Mouse (Mus musculus) kidney, embryonic 16.5 days (tissue): ENCODE measurements around the gene BC048507. TPM values are rescaled to one million over a fixed set of nuclear protein-coding genes. Genes with fewer than 3 reads are reported as not detected.
"Not testable (repeated sequence)": the region's sequence is repeated elsewhere in the genome, so short reads cannot be mapped to it uniquely, and the experiment has no call there.

Source experiments
- ATAC-seq: fragments of 200-750 bp; cut with Nextera tagmentation; 2 replicates; pipeline ENCODE4 v1.8.0; 2017; ENCODE audit warnings: moderate TSS enrichment; ENCODE audit not compliant: low FRiP score, low TSS enrichment
- H3K27ac ChIP-seq: fragments of 300-500 bp; sonication (generic); 2 replicates; pipeline ENCODE4 v1.5.1; 2014; ENCODE audit warnings: low read length
- H3K27me3 ChIP-seq: fragments of 300-500 bp; sonication (generic); 2 replicates; pipeline ENCODE4 v1.6.1; 2014; ENCODE audit warnings: low read length, control low read depth, mixed read lengths; ENCODE audit not compliant: insufficient read depth
- H3K36me3 ChIP-seq: fragments of 300-500 bp; sonication (generic); 2 replicates; pipeline ENCODE4 v1.6.1; 2014; ENCODE audit warnings: low read length, control low read depth, mixed read lengths; ENCODE audit not compliant: insufficient read depth
- H3K4me1 ChIP-seq: fragments of 300-500 bp; sonication (generic); 2 replicates; pipeline ENCODE4 v1.6.1; 2014; ENCODE audit warnings: low read length, control low read depth, mixed read lengths; ENCODE audit not compliant: insufficient read depth
- H3K4me2 ChIP-seq: fragments of 300-500 bp; sonication (generic); replicated peaks from 2 replicates; pipeline ENCODE4 v1.6.1; 2014; ENCODE audit warnings: low read depth, low read length
- H3K4me3 ChIP-seq: fragments of 300-500 bp; sonication (generic); 2 replicates; pipeline ENCODE4 v1.5.1; 2014; ENCODE audit warnings: mild to moderate bottlenecking, low read length
- H3K9ac ChIP-seq: fragments of 300-500 bp; sonication (generic); replicated peaks from 2 replicates; pipeline ENCODE4 v1.6.1; 2014; ENCODE audit warnings: low read length
- H3K9me3 ChIP-seq: fragments of 300-500 bp; sonication (generic); 2 replicates; pipeline ENCODE4 v1.6.1; 2016; ENCODE audit warnings: low read length, control low read depth
- WGBS: fragments of 180-500 bp; shearing (Covaris S2); extraction: QIAGEN DNeasy Blood & Tissue Kit; methylation state at CpG from one replicate; pipeline ENCODE4 v1.1.7; 2014; 5-methylcytosine and 5-hydroxymethylcytosine counted together
- polyA plus RNA-seq: library from polyadenylated mRNA; unstranded; fragments of >200 nt; fragmentation: Nextera tagmentation; extraction: Ambion mirVana; gene quantifications from 2 replicates; pipeline ENCODE4 v1.2.1, GENCODE M21; 2015

BC048507 gene
- polyA plus RNA-seq, 1 experiment from 2014 or later = not detected

DNA sequence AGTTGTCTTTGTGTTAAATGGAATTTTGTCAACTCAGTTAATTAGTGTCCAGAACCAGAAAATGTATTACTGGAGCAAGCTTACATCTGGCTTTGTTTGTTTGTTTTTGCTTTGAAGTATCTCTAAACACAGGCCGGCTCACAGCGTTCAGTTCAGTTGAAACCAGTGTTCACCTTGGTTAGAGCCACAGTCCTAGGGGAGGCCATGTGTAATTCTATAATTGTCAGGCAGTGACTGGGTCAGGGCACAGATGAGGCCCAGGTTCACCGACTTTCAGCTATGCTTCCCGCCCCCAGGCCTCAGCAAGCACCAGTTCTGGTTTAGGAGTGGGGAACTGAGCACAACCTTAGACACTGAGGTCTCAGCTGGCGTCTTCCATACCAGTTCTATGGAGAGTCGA, 10.0 kb upstream of the BC048507 start:
- H3K4me3 ChIP-seq = no peak overlapping the region
- H3K27me3 ChIP-seq = no peaks in the 10 kb centered on the region
- 50% methylated on average over 6 of the region's 6 CpGs for WGBS
- no peaks in the 10 kb centered on the region for H3K4me1 ChIP-seq
- no peak overlapping the region for H3K9ac ChIP-seq
- H3K9me3 ChIP-seq = no peaks in the 10 kb centered on the region
- H3K27ac ChIP-seq = no peak overlapping the region
- 0 out of 2 replicates have a peak, but pooled peaks have one; percentile 35 for ATAC-seq
- no peak overlapping the region for H3K4me2 ChIP-seq
- no peaks in the 10 kb centered on the region for H3K36me3 ChIP-seq

DNA sequence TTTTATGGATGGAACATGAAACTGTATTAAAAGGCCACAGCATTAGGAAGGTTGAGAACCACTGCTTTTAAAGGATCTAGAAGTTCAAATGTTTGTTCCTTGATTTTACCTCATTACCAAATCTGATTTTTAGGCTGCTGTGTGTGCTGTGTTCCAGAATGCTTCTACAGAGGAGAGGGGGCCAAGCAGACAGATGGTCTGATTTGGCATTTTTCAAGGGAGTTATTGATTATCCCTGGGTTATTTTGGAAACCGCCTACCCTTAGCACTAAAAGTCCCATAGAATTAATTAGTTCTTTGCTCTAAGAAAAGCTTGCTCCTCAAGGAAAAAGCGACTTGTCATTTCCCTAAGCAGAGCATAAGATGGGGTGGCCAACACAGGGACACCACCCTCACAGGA, 9.1 kb upstream of the BC048507 start:
- Histone ChIP-seq H3K27ac (no peak overlapping the region), H3K4me3 (no peak overlapping the region), H3K4me2 (no peak overlapping the region), H3K9ac (no peak overlapping the region), H3K9me3 (no peaks in the 10 kb centered on the region), H3K4me1 (no peaks in the 10 kb centered on the region), H3K27me3 (no peaks in the 10 kb centered on the region), H3K36me3 (no peaks in the 10 kb centered on the region)
- no peak for ATAC-seq
- 88% methylated on average over 2 of the region's 2 CpGs for WGBS

DNA sequence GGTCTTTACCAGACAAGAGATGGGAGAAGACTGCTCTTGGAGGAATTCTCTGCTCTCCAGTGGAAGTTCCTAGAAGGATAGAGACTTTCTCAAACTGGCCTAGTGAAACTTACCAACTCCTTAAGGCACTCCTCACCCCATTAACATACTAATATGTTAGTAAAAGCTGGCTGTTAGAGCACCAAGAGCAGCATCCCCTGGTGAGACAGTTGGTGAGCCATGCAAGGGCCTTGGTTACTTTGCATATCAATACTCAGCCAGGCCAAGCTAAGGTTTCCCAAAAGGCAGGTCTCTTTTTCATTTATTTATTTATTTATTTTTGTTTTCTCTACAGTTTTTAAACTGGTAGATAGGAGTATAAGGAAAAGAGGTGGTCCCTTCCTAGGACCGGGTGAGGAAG, 5.8 kb upstream of the BC048507 start:
- no peaks in the 10 kb centered on the region for H3K4me1 ChIP-seq
- H3K4me3 ChIP-seq = no peak overlapping the region
- no peak overlapping the region for H3K9ac ChIP-seq
- 14% methylated on average over 1 of the region's 1 CpGs for WGBS
- no peaks in the 10 kb centered on the region for H3K36me3 ChIP-seq
- no peak for ATAC-seq
- no peak overlapping the region for H3K4me2 ChIP-seq
- no peaks in the 10 kb centered on the region for H3K27me3 ChIP-seq
- H3K9me3 ChIP-seq = no peaks in the 10 kb centered on the region
- no peak overlapping the region for H3K27ac ChIP-seq

DNA sequence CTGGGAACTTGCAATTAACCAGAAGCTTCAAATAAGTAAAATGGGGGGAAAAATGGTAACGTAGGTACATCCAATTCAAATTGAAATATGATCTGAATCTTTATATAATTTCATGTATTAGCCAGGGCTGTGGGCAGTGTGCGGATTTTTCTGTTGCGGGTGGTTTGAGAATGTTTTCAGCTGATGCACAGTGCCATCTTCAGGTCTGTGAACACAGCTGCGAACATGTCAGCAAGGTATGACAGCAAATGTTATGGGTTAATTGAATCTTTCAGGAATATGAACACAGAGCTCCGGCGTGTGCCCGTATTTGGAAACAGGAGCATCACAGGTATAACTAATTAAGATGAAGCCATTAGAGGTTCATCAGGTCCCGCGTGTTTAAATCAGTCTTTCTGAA, 618 bp upstream of the BC048507 start:
- whole genome bisulfite sequencing = 83% methylated on average over 9 of the region's 9 CpGs
- Histone ChIP-seq H3K9me3 (no peaks in the 10 kb centered on the region; the same call in 1 of the 2 replicates), H3K4me1 (no peaks in the 10 kb centered on the region), H3K4me2 (no peak overlapping the region), H3K27ac (no peak overlapping the region), H3K4me3 (no peak overlapping the region), H3K36me3 (no peaks in the 10 kb centered on the region), H3K9ac (no peak overlapping the region), H3K27me3 (no peaks in the 10 kb centered on the region)
- ATAC-seq = no peak

DNA sequence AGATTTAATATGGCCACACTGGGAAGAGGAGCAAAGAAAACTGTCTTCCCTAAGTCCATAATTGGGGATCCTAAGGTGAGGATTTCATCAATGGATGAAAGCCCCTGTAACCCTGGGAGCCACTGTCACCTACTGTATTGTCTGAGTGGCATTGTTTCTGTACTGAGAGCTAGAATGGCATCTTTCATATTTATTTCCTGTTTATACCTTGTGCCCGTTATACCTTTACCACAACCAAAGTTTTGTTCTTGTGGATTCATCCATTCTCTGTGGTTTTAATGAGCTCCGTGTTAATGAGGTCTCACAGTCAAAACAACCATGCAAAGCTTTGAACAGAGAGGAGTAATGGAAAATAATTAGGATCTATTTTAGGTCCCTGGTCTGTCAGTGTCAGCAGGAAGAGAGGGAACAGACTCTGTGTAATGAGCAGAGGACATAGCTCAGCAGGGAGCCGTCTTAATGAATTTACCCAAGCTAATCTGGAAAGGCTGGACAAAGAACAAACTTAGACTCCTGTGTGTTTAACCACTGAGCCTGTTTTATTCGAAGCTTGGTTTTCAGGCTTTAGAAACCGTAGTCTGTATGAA, 1.7 kb downstream of the BC048507 start:
- WGBS = 70% methylated on average over 5 of the region's 5 CpGs
- H3K27me3 ChIP-seq = no peaks in the 10 kb centered on the region
- ATAC-seq = no peak

GRCm38 (mm10) chr13:67867899-67868298, 4.8 kb downstream of the BC048507 start:
- ATAC-seq = no peak
- H3K9me3 ChIP-seq = no peaks in the 10 kb centered on the region; the same call in 1 of the 2 replicates
- no peak overlapping the region for H3K4me3 ChIP-seq
- H3K4me2 ChIP-seq = no peak overlapping the region
- WGBS = 31% methylated on average over 3 of the region's 3 CpGs
- no peaks in the 10 kb centered on the region for H3K36me3 ChIP-seq
- H3K9ac ChIP-seq = no peak overlapping the region
- no peaks in the 10 kb centered on the region for H3K4me1 ChIP-seq
- H3K27ac ChIP-seq = no peak overlapping the region
- no peaks in the 10 kb centered on the region for H3K27me3 ChIP-seq

More for the DNA sequence above, 1.7 kb downstream of the BC048507 start:
- no peak overlapping the region for H3K4me2 ChIP-seq
- H3K36me3 ChIP-seq = no peaks in the 10 kb centered on the region
- H3K4me1 ChIP-seq = no peaks in the 10 kb centered on the region
- H3K9ac ChIP-seq = no peak overlapping the region
- no peaks in the 10 kb centered on the region; the same call in 1 of the 2 replicates for H3K9me3 ChIP-seq
- no peak overlapping the region for H3K4me3 ChIP-seq
- H3K27ac ChIP-seq = no peak overlapping the region

- not testable (repeated sequence) for H3K27me3 ChIP-seq, H3K36me3 ChIP-seq, ATAC-seq, H3K4me1 ChIP-seq, H3K27ac ChIP-seq, H3K9me3 ChIP-seq
- 36% methylated on average over 6 of the region's 12 CpGs for WGBS
- Histone ChIP-seq H3K4me2 (peak overlapping the region; percentile 35; the same call in 1 of the 2 replicates), H3K4me3 (peak overlapping the region; percentile 8; the same call in 1 of the 2 replicates), H3K9ac (0 out of 2 replicates have a peak overlapping the region, but pooled peaks have one; percentile 41)
Observed at GRCm38 (mm10) chr13:67876049-67876698, 13.0 kb downstream of the BC048507 start.

GRCm38 (mm10) chr13:67876699-67877254, 13.7 kb downstream of the BC048507 start:
- WGBS = 49% methylated on average over 6 of the region's 7 CpGs
- no peaks in the 10 kb centered on the region for H3K4me1 ChIP-seq
- H3K9me3 ChIP-seq = no peaks in the 10 kb centered on the region
- no peak for ATAC-seq
- H3K36me3 ChIP-seq = no peaks in the 10 kb centered on the region
- H3K4me2 ChIP-seq = no peak overlapping the region
- H3K27ac ChIP-seq = 0 out of 2 replicates have a peak overlapping the region, but pooled peaks have one; percentile 13
- no peak overlapping the region for H3K4me3 ChIP-seq
- no peaks in the 10 kb centered on the region for H3K27me3 ChIP-seq
- H3K9ac ChIP-seq = no peak overlapping the region

- Histone ChIP-seq H3K4me3 (no peak overlapping the region), H3K9ac (no peak overlapping the region), H3K4me1 (no peaks in the 10 kb centered on the region), H3K9me3 (peaks cover 3% of the 10 kb centered on the region; the same call in 1 of the 2 replicates), H3K27me3 (no peaks in the 10 kb centered on the region), H3K36me3 (no peaks in the 10 kb centered on the region), H3K27ac (no peak overlapping the region), H3K4me2 (no peak overlapping the region)
- 85% methylated on average over 8 of the region's 8 CpGs for WGBS
- no peak for ATAC-seq
Observed at GRCm38 (mm10) chr13:67883966-67884365, 20.8 kb downstream of the BC048507 start.

GRCm38 (mm10) chr13:67909759-67910158, 46.6 kb downstream of the BC048507 start:
- Histone ChIP-seq H3K4me3 (no peak overlapping the region), H3K4me2 (no peak overlapping the region), H3K4me1 (no peaks in the 10 kb centered on the region), H3K27ac (no peak overlapping the region), H3K36me3 (no peaks in the 10 kb centered on the region), H3K27me3 (no peaks in the 10 kb centered on the region), H3K9me3 (peaks cover 36% of the 10 kb centered on the region), H3K9ac (no peak overlapping the region)
- ATAC-seq = no peak
- 32% methylated on average over 5 of the region's 5 CpGs for WGBS
